ENCODE assay signal across 8 mouse cellular contexts in the genomic region with DNA sequence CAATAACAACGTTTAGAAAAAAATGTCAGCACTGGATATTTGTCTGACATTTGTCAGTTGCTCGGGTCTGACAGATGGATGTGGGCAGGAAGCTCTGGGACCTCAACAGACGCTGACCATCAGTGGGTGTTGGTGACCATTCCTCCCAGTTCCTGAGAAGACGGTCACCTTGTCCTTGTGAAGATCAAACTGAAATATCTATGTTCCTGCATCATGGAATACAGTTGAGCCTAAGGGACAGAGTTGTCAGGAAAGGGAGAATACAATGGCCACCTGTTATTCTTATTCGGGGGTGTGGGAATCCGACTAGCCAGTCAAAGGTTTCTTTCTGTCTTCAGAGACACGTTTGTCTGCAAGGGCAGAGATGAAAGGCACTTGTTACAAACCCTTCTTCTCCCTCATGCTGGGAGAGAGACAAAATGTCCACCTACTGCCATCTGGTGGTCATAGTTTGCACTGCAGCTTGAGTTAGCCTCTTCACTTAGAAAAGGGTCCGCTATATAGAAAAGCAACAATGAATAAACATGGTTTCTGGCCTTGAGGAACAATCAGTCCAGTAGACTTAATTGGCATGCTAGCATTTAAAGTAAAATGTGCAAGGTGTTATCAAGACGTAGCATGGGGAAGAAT. TPM values are rescaled to one million over a fixed set of nuclear protein-coding genes. Genes with fewer than 3 reads are reported as not detected.
DNase-seq lines count a peak whose midpoint lies in the region; ATAC-seq and TF ChIP-seq lines count a peak whose summit lies in the region.

No protein-coding gene starts in this region.

- no peaks in the 10 kb centered on the region for H3K9me3 ChIP-seq in E14TG2a.4 (ENCODE audit: low read length)
- no peaks in the 10 kb centered on the region for H3K9me3 ChIP-seq in heart, postnatal 0 days (replicated peaks; ENCODE audit: control insufficient read depth, low read length)
- H3K9me3 ChIP-seq in lung, postnatal 0 days (ENCODE audit: low read length): no peaks in the 10 kb centered on the region

- no peak for TF ChIP-seq EP300 in heart, postnatal 0 days (IDR thresholded peaks at IDR 0.05; ENCODE audit: low read depth)
- TF ChIP-seq EP300 in lung, postnatal 0 days (IDR thresholded peaks at IDR 0.05): no peak

- TF ChIP-seq CTCF in E14TG2a.4 (conservative IDR thresholded peaks at IDR 0.05; ENCODE audit: low read length): peak; percentile 90
- peak; percentile 95 for TF ChIP-seq CTCF in heart, postnatal 0 days (IDR thresholded peaks at IDR 0.05; ENCODE audit: low read depth)
- TF ChIP-seq CTCF in lung, postnatal 0 days (IDR thresholded peaks at IDR 0.05): peak; percentile 95

- no peaks in the 10 kb centered on the region for H3K4me1 ChIP-seq in E14TG2a.4 (replicated peaks; ENCODE audit: low read depth, low read length)
- no peaks in the 10 kb centered on the region for H3K4me1 ChIP-seq in heart, postnatal 0 days (ENCODE audit: control insufficient read depth, insufficient read depth)
- no peaks in the 10 kb centered on the region for H3K4me1 ChIP-seq in lung, postnatal 0 days (ENCODE audit: insufficient read depth, low read depth, low read length)

- no peak; the same call in 1 of the 2 replicates for ATAC-seq in heart, postnatal 0 days (ENCODE audit: insufficient read depth, low read depth)
- ATAC-seq in lung, postnatal 0 days: peak; percentile 17; the same call in 1 of the 2 replicates

- no peaks in the 10 kb centered on the region for H3K27me3 ChIP-seq in E14TG2a.4 (ENCODE audit: insufficient read depth, low read length)
- 0 out of 2 replicates have a peak, but pooled peaks cover 4% of the 10 kb centered on the region for H3K27me3 ChIP-seq in heart, postnatal 0 days (ENCODE audit: control insufficient read depth, insufficient read depth, low read length)
- H3K27me3 ChIP-seq in lung, postnatal 0 days (replicated peaks; ENCODE audit: insufficient read depth, low read length): no peaks in the 10 kb centered on the region

- H3K36me3 ChIP-seq in E14TG2a.4 (ENCODE audit: insufficient read depth, low read length): no peaks in the 10 kb centered on the region
- no peaks in the 10 kb centered on the region for H3K36me3 ChIP-seq in heart, postnatal 0 days (replicated peaks; ENCODE audit: control insufficient read depth, insufficient read depth, low read length)
- no peaks in the 10 kb centered on the region for H3K36me3 ChIP-seq in lung, postnatal 0 days (ENCODE audit: insufficient read depth, low read length)

- WGBS in heart, postnatal 0 days: 26% methylated on average over 9 of the region's 9 CpGs
- 35% methylated on average over 9 of the region's 9 CpGs for WGBS in large intestine, adult 2 months
- 30% methylated on average over 9 of the region's 9 CpGs for WGBS in lung, postnatal 0 days

- peak; percentile 63 for DNase-seq in brain, embryonic 18.5 days (ENCODE audit: low read depth, low spot score)
- peak; percentile 56 for DNase-seq in fibroblast of lung, adult 2 months (ENCODE audit: low read depth)
- peak; percentile 79 for DNase-seq in heart, postnatal 0 days (ENCODE audit: low spot score)
- peak; percentile 28 for DNase-seq in large intestine, adult 2 months (ENCODE audit: low read depth, low spot score)
- DNase-seq in lung, postnatal 0 days (ENCODE audit: low spot score): peak; percentile 85
- DNase-seq in ovary, postnatal 14 days (ENCODE audit: low spot score): peak; percentile 85
- peak; percentile 82 for DNase-seq in thymus, postnatal 25 days

- H3K4me3 ChIP-seq in E14TG2a.4 (replicated peaks; ENCODE audit: low read length): no peak overlapping the region
- H3K4me3 ChIP-seq in heart, postnatal 0 days (ENCODE audit: low read depth, low read length): no peak overlapping the region
- H3K4me3 ChIP-seq in lung, postnatal 0 days (ENCODE audit: low read depth, low read length): no peak overlapping the region

- H3K27ac ChIP-seq in heart, postnatal 0 days (ENCODE audit: low read depth): no peak overlapping the region
- H3K27ac ChIP-seq in lung, postnatal 0 days (ENCODE audit: low read length): no peak overlapping the region

- H3K4me2 ChIP-seq in heart, postnatal 0 days (ENCODE audit: low read depth, low read length): no peak overlapping the region
- H3K4me2 ChIP-seq in lung, postnatal 0 days (replicated peaks; ENCODE audit: low read depth, low read length): no peak overlapping the region

- H3K9ac ChIP-seq in heart, postnatal 0 days (replicated peaks; ENCODE audit: low read depth, low read length): no peak overlapping the region
- H3K9ac ChIP-seq in lung, postnatal 0 days (replicated peaks; ENCODE audit: low read depth): no peak overlapping the region

RNA-seq across cellular contexts. Expression of a gene that starts 23.0 kb away (rescaled TPM):
- total RNA-seq in heart, postnatal 0 days (2014; rRNA removed; ENCODE audit: low replicate concordance): not detected in 2 replicates
- polyA plus RNA-seq in heart, postnatal 0 days (2015; fragmentation: Nextera tagmentation; extraction: Ambion mirVana): 0.18 and 0.22 TPM in 2 replicates
- polyA plus RNA-seq in large intestine, adult 2 months (2012; rRNA removed): not detected in 2 replicates
- polyA plus RNA-seq in lung, postnatal 0 days (2015; fragmentation: Nextera tagmentation; extraction: Ambion mirVana): 0.21 and 0.25 TPM in 2 replicates

Comparison
In these comparisons a context has a peak if more than half of its experiments do, and no peak if none do; other contexts are left out.
1. DNase-seq: peak in every context shown above with its lines; median percentile 85 in lung, postnatal 0 days; 85 in ovary, postnatal 14 days; 82 in thymus, postnatal 25 days; 79 in heart, postnatal 0 days; 63 in brain, embryonic 18.5 days; 56 in fibroblast of lung, adult 2 months; 28 in large intestine, adult 2 months.